Mouse (Mus musculus): ENCODE results near the gene Anks1b. TPM values are rescaled to one million over a fixed set of nuclear protein-coding genes. Genes with fewer than 3 reads are reported as not detected.
A peak's percentile ranks its signal among the peaks of the same experiment; 100 is the strongest.

The Anks1b gene
- total and polyA plus RNA-seq, 3 experiments, result not detected

- Histone ChIP-seq H3K27ac (ENCODE audit: control insufficient read depth, low read depth, low read length) (no peak overlapping the region), H3K4me3 (ENCODE audit: control insufficient read depth in 1 of 2, insufficient read depth in 1 of 2, low read depth in 2 of 2, low read length in 2 of 2) (no peak overlapping the region), H3K4me1 (ENCODE audit: control insufficient read depth in 1 of 2, insufficient read depth in 2 of 2, low read length in 2 of 2) (no peaks in the 10 kb centered on the region), H3K9me3 (replicated peaks; ENCODE audit: insufficient read depth, low read length) (no peaks in the 10 kb centered on the region), H3K9ac (ENCODE audit: control insufficient read depth, low read depth, low read length, poor library complexity, severe bottlenecking) (no peak overlapping the region), H3K36me3 (ENCODE audit: control insufficient read depth in 1 of 2, insufficient read depth in 2 of 2, low read length in 2 of 2) (no peaks in the 10 kb centered on the region), H3K27me3 (ENCODE audit: control insufficient read depth in 1 of 2, insufficient read depth in 2 of 2, low read length in 2 of 2) (no peaks in the 10 kb centered on the region), H3K79me2 (ENCODE audit: control insufficient read depth, insufficient read depth, low read length, poor library complexity) (no peaks in the 10 kb centered on the region)
- peak; percentile 23 for DNase-seq (ENCODE audit: low read depth, low spot score)
- 0 out of 2 replicates have a peak, but pooled peaks have one; percentile 17 for TF ChIP-seq ZC3H11A (IDR thresholded peaks at IDR 0.05; ENCODE audit: low read depth, low read length)
- TF ChIP-seq GATA1 (IDR thresholded peaks at IDR 0.05; ENCODE audit: low read depth, low read length), result 0 out of 2 replicates have a peak, but pooled peaks have one; percentile 27
- peak; percentile 6 to 51 (median 31); a peak in 3 of 6 replicates for TF ChIP-seq CTCF (IDR thresholded peaks at IDR 0.05 in 2 of 3, conservative IDR thresholded peaks at IDR 0.05 in 1 of 3; ENCODE audit: control insufficient read depth in 1 of 3, insufficient read depth in 1 of 3, low read depth in 2 of 3, low read length in 3 of 3, poor library complexity in 1 of 3, severe bottlenecking in 1 of 3)
- no peak for TF ChIP-seq MAFK (IDR thresholded peaks at IDR 0.05; ENCODE audit: borderline replicate concordance, low read depth, low read length)
- TF ChIP-seq MEF2A (IDR thresholded peaks at IDR 0.05; ENCODE audit: extremely low read depth, insufficient replicate concordance, low read depth, low read length, poor library complexity, severe bottlenecking), result no peak
- TF ChIP-seq UBTF (IDR thresholded peaks at IDR 0.05; ENCODE audit: borderline replicate concordance, insufficient read depth, low read depth, low read length), result no peak
- no peak for TF ChIP-seq POLR2AphosphoS2 (IDR thresholded peaks at IDR 0.05; ENCODE audit: low read length)
- peak; percentile 47 for TF ChIP-seq SMC3 (IDR thresholded peaks at IDR 0.05; ENCODE audit: low read depth, low read length)
- peak; percentile 45 for TF ChIP-seq RAD21 (IDR thresholded peaks at IDR 0.05; ENCODE audit: low read depth, low read length)
- no peak for TF ChIP-seq E2F4 (IDR thresholded peaks at IDR 0.05; ENCODE audit: borderline replicate concordance, low read depth, low read length)
- TF ChIP-seq SIN3A (IDR thresholded peaks at IDR 0.05; ENCODE audit: low read length), result no peak
- no peak for TF ChIP-seq KAT2A (conservative IDR thresholded peaks at IDR 0.05; ENCODE audit: low read depth, low read length)
Observed at GRCm38 (mm10) chr10:89902720-89903337, 29.5 kb downstream of the Anks1b start.

- Histone ChIP-seq H3K4me3 (ENCODE audit: control insufficient read depth in 1 of 2, insufficient read depth in 1 of 2, low read depth in 2 of 2, low read length in 2 of 2) (no peak overlapping the region), H3K27ac (ENCODE audit: control insufficient read depth, low read depth, low read length) (no peak overlapping the region)
Observed at GRCm38 (mm10) chr10:89911889-89912288, 38.6 kb downstream of the Anks1b start.

More at GRCm38 (mm10) chr10:89911889-89912288, 38.6 kb downstream of the Anks1b start:
- Histone ChIP-seq H3K4me1 (ENCODE audit: control insufficient read depth in 1 of 2, insufficient read depth in 2 of 2, low read length in 2 of 2) (no peaks in the 10 kb centered on the region), H3K27me3 (ENCODE audit: control insufficient read depth in 1 of 2, insufficient read depth in 2 of 2, low read length in 2 of 2) (no peaks in the 10 kb centered on the region; a peak in 1 of 4 replicates), H3K9ac (ENCODE audit: control insufficient read depth, low read depth, low read length, poor library complexity, severe bottlenecking) (no peak overlapping the region), H3K36me3 (ENCODE audit: control insufficient read depth in 1 of 2, insufficient read depth in 2 of 2, low read length in 2 of 2) (no peaks in the 10 kb centered on the region), H3K79me2 (ENCODE audit: control insufficient read depth, insufficient read depth, low read length, poor library complexity) (no peaks in the 10 kb centered on the region), H3K9me3 (replicated peaks; ENCODE audit: insufficient read depth, low read length) (no peaks in the 10 kb centered on the region)
- DNase-seq (ENCODE audit: low read depth, low spot score), result no peak
- TF ChIP-seq POLR2AphosphoS2 (IDR thresholded peaks at IDR 0.05; ENCODE audit: low read length) (no peak), TCF12 (IDR thresholded peaks at IDR 0.05; ENCODE audit: low read depth, low read length) (no peak), SMC3 (IDR thresholded peaks at IDR 0.05; ENCODE audit: low read depth, low read length) (no peak), NELFE (IDR thresholded peaks at IDR 0.05; ENCODE audit: low read depth, low read length) (no peak), MAZ (IDR thresholded peaks at IDR 0.05; ENCODE audit: low read depth, low read length) (no peak), CHD2 (IDR thresholded peaks at IDR 0.05; ENCODE audit: low read length) (no peak), ELF1 (IDR thresholded peaks at IDR 0.05; ENCODE audit: low read depth, low read length) (no peak), MAFK (IDR thresholded peaks at IDR 0.05; ENCODE audit: borderline replicate concordance, low read depth, low read length) (no peak), JUND (IDR thresholded peaks at IDR 0.05; ENCODE audit: low read depth, low read length) (no peak), MYB (IDR thresholded peaks at IDR 0.05; ENCODE audit: low read depth, low read length) (no peak)
